Mouse (Mus musculus) hematopoietic stem cell, adult 5-6 weeks (primary cell): ENCODE results near the gene Lysmd4. TPM values are rescaled to one million over a fixed set of nuclear protein-coding genes. Genes with fewer than 3 reads are reported as not detected.

Experiments used
- ATAC-seq, 2 experiments: fragments of 125-278 bp in 1 of 2; replicated peaks in 1 of 2; 2 replicates each; pipeline ENCODE4 v1.8.0; 2016 to 2017; ENCODE audit warnings: inconsistent platforms in 2 of 2, mild to moderate bottlenecking in 2 of 2, moderate number of reproducible peaks in 2 of 2, low read depth in 1 of 2, moderate TSS enrichment in 1 of 2; ENCODE audit not compliant: low FRiP score in 2 of 2, poor library complexity in 2 of 2, severe bottlenecking in 2 of 2, insufficient read depth in 1 of 2, low TSS enrichment in 1 of 2
- total RNA-seq: library from RNA; stranded (forward); fragments of 172-1452, 232-1000 nt; gene quantifications from 2 replicates; pipeline ENCODE4 v1.2.3, GENCODE M21; 2017

Gene Lysmd4
- total RNA-seq, 1 experiment from 2014 or later, result 6.6 TPM

DNA sequence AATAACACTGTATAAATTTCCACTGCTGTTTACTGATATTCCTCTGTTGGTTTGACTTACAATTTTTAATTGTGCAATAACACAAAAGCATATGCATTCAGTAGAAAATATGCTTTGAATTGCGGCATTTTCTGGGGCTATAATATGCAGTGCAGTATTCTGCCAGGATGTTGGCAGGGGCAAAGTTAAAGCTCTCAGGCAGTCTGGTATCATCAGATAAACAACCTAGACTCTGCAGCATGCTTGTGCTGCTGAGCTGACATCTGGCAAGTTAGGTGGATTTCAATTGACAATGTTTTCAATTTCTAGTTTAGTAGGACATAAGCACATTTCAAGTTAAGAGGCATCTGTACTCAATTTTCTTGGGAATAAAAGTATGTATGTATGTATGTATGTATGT, 69.0 kb downstream of the Lysmd4 start:
- ATAC-seq, result no peak

DNA sequence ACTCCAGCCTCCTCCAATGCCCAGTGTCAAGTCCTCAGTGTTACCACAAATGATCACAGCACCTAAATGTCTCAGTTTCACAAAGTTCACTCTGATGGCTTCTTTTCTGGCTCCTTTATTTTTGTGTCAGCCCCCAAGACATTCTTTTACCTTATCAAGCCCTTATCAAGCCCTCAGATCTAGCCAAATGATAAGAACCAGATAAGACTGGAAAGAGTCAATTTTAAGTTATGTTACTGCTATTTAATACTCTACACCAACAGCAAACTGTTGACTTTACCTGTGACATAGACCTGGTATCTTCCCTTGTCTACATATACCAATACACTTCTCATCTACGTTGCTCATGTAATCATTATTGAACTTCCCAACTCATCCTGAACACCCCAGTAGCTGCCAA, 74.1 kb downstream of the Lysmd4 start:
- no peak for ATAC-seq

DNA sequence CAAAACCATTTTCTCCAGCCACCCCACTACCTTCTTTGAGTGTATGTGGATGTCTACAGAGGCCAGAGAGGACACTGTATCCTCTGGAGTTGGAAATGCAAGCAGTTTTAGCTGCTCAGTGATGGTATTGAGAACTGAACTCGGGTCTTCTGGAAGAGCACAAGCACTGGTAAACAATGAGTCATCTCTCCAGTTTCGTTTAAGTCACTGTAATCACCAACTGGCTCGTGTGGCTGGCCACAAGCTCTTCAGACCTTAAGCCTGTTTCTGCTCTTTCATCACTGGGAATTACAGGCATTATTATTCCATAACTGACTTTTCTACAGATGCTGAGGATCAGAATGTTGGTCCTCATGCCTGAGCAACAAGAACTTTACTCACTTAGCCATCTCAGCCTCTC, 82.6 kb downstream of the Lysmd4 start:
- ATAC-seq, result no peak

DNA sequence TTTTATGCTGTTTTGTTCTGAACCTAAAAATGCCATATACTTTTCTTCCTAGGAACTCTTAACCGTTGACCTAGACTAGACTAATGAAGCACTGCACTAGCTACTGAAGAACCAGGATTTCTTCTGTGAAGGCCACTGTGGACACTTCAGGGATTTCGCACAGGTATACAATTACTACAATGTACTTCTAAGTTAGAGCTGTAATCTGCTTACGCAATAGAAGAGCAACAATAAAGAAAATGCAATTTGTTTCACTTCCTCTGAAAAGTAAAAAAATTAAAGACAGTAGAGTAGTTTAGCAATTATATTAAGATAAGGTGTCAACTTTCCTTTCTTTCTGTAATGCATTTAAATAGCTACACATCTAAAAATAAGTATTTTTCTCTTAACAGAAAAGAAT, 84.7 kb downstream of the Lysmd4 start:
- ATAC-seq, result no peak

- no peak for ATAC-seq
Measured at GRCm38 (mm10) chr7:67308102-67308501, 85.8 kb downstream of the Lysmd4 start.

- no peak for ATAC-seq
Measured at GRCm38 (mm10) chr7:67310151-67310550, 87.8 kb downstream of the Lysmd4 start.

DNA sequence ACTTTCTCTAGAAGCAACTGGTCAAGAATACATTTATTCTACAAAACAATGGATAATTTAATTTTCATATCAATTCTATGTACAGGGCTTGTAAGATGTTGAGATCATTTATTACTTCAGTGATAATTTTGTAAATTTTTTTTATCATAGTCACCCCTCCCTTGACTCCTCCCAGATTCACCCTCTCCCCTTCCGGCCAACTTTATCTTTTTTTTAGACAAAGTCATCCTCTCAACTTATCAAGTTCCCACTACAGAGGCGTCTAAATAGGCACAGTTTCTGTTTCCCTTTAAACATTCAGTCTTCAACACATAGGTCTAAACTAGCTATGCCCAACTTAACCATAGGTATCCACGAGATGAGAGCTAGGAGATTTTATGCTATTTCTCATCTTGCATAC, 90.9 kb downstream of the Lysmd4 start:
- no peak for ATAC-seq

GRCm38 (mm10) chr7:67318697-67319096, 96.4 kb downstream of the Lysmd4 start:
- ATAC-seq, result no peak

DNA sequence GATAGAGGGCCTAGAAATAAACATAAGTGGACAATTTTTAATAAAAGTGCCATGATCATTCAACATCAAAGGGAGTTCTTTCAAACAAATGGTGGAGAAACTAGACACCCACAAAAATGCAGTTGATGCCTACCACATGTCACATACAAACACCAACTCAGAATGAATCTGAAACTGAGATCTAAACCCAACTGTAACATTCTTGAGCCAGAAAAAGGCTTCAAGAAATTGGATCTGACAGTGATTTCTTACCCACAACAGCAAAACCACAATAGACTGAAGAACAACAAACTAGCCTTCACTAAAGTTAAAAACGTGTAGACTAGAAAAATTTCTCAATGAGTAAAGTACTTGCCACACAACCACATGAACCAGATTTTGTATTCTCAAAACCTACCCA, 98.0 kb downstream of the Lysmd4 start:
- ATAC-seq, result no peak

GRCm38 (mm10) chr7:67342067-67342625, 119.8 kb downstream of the Lysmd4 start:
- no peak for ATAC-seq

DNA sequence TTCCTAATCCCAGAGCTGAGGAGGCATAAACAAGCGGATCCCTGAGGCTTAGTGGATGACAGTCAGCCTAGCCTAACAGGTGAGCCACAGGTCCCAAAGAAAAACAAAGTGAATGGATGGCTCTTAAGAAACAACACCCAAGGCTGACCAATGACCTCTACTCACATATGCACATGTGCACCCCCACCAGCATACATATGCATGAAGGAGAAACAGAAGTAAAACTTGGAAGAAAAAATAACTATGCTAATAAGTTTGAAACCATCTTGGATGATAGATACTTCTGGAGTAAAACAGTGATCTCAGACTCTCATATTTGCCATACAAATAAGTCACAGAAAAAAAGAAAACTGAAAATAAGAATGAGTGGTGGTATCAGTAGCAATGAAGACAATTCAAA, 122.1 kb downstream of the Lysmd4 start:
- no peak for ATAC-seq

DNA sequence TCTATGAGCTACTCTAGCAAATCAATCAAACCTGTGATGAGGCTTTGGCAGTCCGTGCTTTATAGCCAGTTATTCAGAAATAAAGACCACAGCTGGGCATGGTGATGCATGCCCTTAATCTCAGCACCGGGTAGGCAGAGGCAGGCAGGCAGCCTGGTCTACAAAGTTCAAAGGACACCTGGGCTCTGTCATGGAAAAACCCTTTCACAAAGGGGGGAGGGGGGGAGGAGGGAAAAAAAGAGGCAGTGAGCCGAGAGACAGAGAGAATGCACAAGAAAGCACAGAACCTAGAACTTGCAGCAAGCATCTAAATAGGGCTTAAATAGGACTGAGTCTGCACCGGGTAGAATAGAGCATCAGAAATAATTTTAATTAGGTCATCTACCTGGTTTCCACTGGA, 130.6 kb downstream of the Lysmd4 start:
- ATAC-seq, result no peak

DNA sequence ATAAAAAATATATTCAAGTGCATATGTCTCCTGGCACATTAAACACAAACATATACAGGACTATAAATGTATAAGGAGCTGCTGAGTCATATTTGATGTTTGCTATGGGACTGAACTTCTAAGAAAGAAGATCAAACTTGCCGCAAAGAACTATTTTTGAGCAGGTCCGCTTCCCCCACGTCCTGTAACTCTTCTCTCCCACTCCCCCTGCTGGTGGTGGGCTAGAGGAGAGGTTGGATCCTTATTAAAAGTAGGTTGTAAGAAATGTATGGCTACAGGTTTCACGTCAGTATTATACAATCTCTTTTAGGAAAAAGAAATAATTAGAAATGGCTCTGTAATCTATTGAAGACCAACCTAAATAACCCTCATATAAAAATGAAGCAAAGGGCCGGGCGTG, 131.3 kb downstream of the Lysmd4 start:
- peak; percentile 29 to 62; a peak in 1 of 4 replicates for ATAC-seq

DNA sequence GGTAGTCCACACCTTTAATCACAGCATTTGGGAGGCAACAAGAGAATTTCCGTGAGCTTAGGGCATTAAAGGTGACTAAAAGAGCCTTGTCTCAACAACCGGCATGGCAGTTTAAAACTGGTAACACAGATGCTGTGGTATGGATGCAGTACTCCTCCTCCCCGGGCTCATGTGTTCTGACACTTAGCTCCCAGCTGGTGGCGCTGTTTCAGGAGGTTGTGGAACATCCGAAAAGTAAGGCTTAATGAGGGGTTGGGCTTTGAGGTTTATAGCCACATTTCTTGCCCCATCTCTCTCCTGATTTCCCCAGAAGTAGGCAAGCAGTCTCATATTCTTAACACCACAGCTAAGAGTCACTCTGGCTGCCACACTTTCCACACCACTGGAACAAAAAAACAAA, 133.5 kb downstream of the Lysmd4 start:
- ATAC-seq, result no peak

Other genes starting within 250 kb of the Lysmd4 start
- 48.7 and 61.6 TPM in 2 replicates for gene Mef2a, start 150.3 kb downstream of the Lysmd4 start, total RNA-seq